ENCODE assay signal across 12 mouse cellular contexts in genomic region chr4:29133404-29134307, GRCm38 (mm10).
DNase-seq lines count a peak whose midpoint lies in the region; ATAC-seq lines count a peak whose summit lies in the region.
"Had no signal": no experiment of that assay in that cellular context is flagged by ENCODE, and none has a peak within 500 bp of the region (broad histone marks: within the 10 kb centered on the region; RNA-seq: fewer than 3 reads in every experiment).

No protein-coding gene starts in this region.

- H3K36me3 ChIP-seq in heart, embryonic 15.5 days, result no peaks in the 10 kb centered on the region
- H3K36me3 ChIP-seq in lung, embryonic 15.5 days, result no peaks in the 10 kb centered on the region
- no peaks in the 10 kb centered on the region for H3K36me3 ChIP-seq in intestine, embryonic 15.5 days
- H3K36me3 ChIP-seq in neural tube, embryonic 12.5 days, result no peaks in the 10 kb centered on the region
- H3K36me3 ChIP-seq in hindbrain, embryonic 10.5 days, result no peaks in the 10 kb centered on the region
- H3K36me3 ChIP-seq: hindbrain, embryonic 13.5 days had no signal

- no peaks in the 10 kb centered on the region for H3K9me3 ChIP-seq in heart, embryonic 15.5 days (replicated peaks)
- H3K9me3 ChIP-seq in lung, embryonic 15.5 days, result no peaks in the 10 kb centered on the region
- no peaks in the 10 kb centered on the region for H3K9me3 ChIP-seq in intestine, embryonic 15.5 days
- no peaks in the 10 kb centered on the region for H3K9me3 ChIP-seq in neural tube, embryonic 12.5 days
- H3K9me3 ChIP-seq in hindbrain, embryonic 10.5 days, result no peaks in the 10 kb centered on the region
- H3K9me3 ChIP-seq: hindbrain, embryonic 13.5 days had no signal

- H3K27ac ChIP-seq in heart, embryonic 15.5 days, result no peak overlapping the region
- H3K27ac ChIP-seq in lung, embryonic 15.5 days, result peak overlapping the region; percentile 64
- H3K27ac ChIP-seq in intestine, embryonic 15.5 days, result peak overlapping the region; percentile 24; the same call in 1 of the 2 replicates
- H3K27ac ChIP-seq in neural tube, embryonic 12.5 days, result no peak overlapping the region
- H3K27ac ChIP-seq in hindbrain, embryonic 10.5 days, result no peak overlapping the region
- H3K27ac ChIP-seq: hindbrain, embryonic 13.5 days had no signal

- H3K4me2 ChIP-seq in heart, embryonic 15.5 days, result peak overlapping the region; percentile 38
- peak overlapping the region; percentile 37 for H3K4me2 ChIP-seq in lung, embryonic 15.5 days
- H3K4me2 ChIP-seq in intestine, embryonic 15.5 days (replicated peaks), result peak overlapping the region; percentile 47
- H3K4me2 ChIP-seq in neural tube, embryonic 12.5 days (replicated peaks), result peak overlapping the region; percentile 33; the same call in 1 of the 2 replicates
- H3K4me2 ChIP-seq: hindbrain, embryonic 13.5 days had no signal

- H3K4me1 ChIP-seq in heart, embryonic 15.5 days (replicated peaks), result peaks cover 6% of the 10 kb centered on the region
- peaks cover 16% of the 10 kb centered on the region for H3K4me1 ChIP-seq in lung, embryonic 15.5 days
- peaks cover 4% of the 10 kb centered on the region; the same call in 1 of the 2 replicates for H3K4me1 ChIP-seq in intestine, embryonic 15.5 days (replicated peaks)
- H3K4me1 ChIP-seq in neural tube, embryonic 12.5 days, result no peaks in the 10 kb centered on the region; the same call in 1 of the 2 replicates
- H3K4me1 ChIP-seq in hindbrain, embryonic 10.5 days (replicated peaks), result peaks cover 8% of the 10 kb centered on the region

- no peak for ATAC-seq in heart, embryonic 15.5 days (replicated peaks; ENCODE audit: insufficient number of reproducible peaks, insufficient read depth, low FRiP score, low read depth)
- ATAC-seq in lung, embryonic 15.5 days (ENCODE audit: borderline replicate concordance, extremely low read depth, low FRiP score, low TSS enrichment), result peak; percentile 88
- peak; percentile 90 for ATAC-seq in intestine, embryonic 15.5 days
- no peak for ATAC-seq in neural tube, embryonic 12.5 days (ENCODE audit: low FRiP score, low read depth)

- H3K27me3 ChIP-seq in heart, embryonic 15.5 days, result no peaks in the 10 kb centered on the region
- H3K27me3 ChIP-seq in lung, embryonic 15.5 days, result no peaks in the 10 kb centered on the region
- no peaks in the 10 kb centered on the region for H3K27me3 ChIP-seq in intestine, embryonic 15.5 days (replicated peaks)
- H3K27me3 ChIP-seq in neural tube, embryonic 12.5 days (replicated peaks), result no peaks in the 10 kb centered on the region
- no peaks in the 10 kb centered on the region for H3K27me3 ChIP-seq in hindbrain, embryonic 10.5 days (ENCODE audit: insufficient read depth, poor library complexity, severe bottlenecking)

- no peak overlapping the region for H3K9ac ChIP-seq in heart, embryonic 15.5 days
- no peak overlapping the region for H3K9ac ChIP-seq in lung, embryonic 15.5 days
- H3K9ac ChIP-seq in intestine, embryonic 15.5 days, result no peak overlapping the region
- H3K9ac ChIP-seq in neural tube, embryonic 12.5 days, result no peak overlapping the region
- H3K9ac ChIP-seq: hindbrain, embryonic 13.5 days had no signal

- intact Hi-C loops in heart, postnatal 25 days (cut with DNase I), result no loop called here

- DNase-seq in heart, postnatal 25 days (ENCODE audit: low spot score), result no peak
- no peak for DNase-seq in lung, postnatal 36 days
- DNase-seq in retina, postnatal 1 day, result no peak
- DNase-seq in hindbrain, embryonic 10.5 days (ENCODE audit: low spot score), result no peak
- DNase-seq: cerebellum, adult 2 months; thymus, adult 2 months had no signal

- WGBS in heart, embryonic 15.5 days, result 55% methylated on average over 21 of the region's 21 CpGs
- WGBS in lung, embryonic 15.5 days, result 34% methylated on average over 21 of the region's 21 CpGs
- WGBS in intestine, embryonic 15.5 days, result 33% methylated on average over 21 of the region's 21 CpGs
- 34% methylated on average over 21 of the region's 21 CpGs for WGBS in neural tube, embryonic 12.5 days
- WGBS in hindbrain, embryonic 10.5 days, result 80% methylated on average over 21 of the region's 21 CpGs

- H3K4me3 ChIP-seq in heart, embryonic 15.5 days, result no peak overlapping the region
- H3K4me3 ChIP-seq in lung, embryonic 15.5 days, result no peak overlapping the region; the same call in 1 of the 2 replicates
- H3K4me3 ChIP-seq in intestine, embryonic 15.5 days (replicated peaks), result no peak overlapping the region
- no peak overlapping the region for H3K4me3 ChIP-seq in neural tube, embryonic 12.5 days
- H3K4me3 ChIP-seq in hindbrain, embryonic 10.5 days, result no peak overlapping the region
- H3K4me3 ChIP-seq: erythroblast, embryonic 14.5 days; hindbrain, embryonic 13.5 days had no signal

Comparison
In these comparisons a context has a peak if more than half of its experiments do, and no peak if none do; other contexts are left out.
1. ATAC-seq: peak in lung, embryonic 15.5 days (single experiment) and intestine, embryonic 15.5 days (single experiment); none in heart, embryonic 15.5 days (single experiment) and neural tube, embryonic 12.5 days (single experiment).
2. H3K27ac ChIP-seq: peak in lung, embryonic 15.5 days (single experiment) and intestine, embryonic 15.5 days (single experiment); none in heart, embryonic 15.5 days (single experiment), neural tube, embryonic 12.5 days (single experiment) and hindbrain, embryonic 10.5 days (single experiment).
3. Peak in every context shown above with its lines, with median percentiles within 50 percentile points of each other: H3K4me2 ChIP-seq.